Mouse (Mus musculus): ENCODE data around the gene Arhgef3. TPM values are rescaled to one million over a fixed set of nuclear protein-coding genes. Genes with fewer than 3 reads are reported as not detected.

Arhgef3 gene
- total RNA-seq, 4 experiments from 2014 or later, result 44.5 to 54.9 (median 53.3) TPM

DNA sequence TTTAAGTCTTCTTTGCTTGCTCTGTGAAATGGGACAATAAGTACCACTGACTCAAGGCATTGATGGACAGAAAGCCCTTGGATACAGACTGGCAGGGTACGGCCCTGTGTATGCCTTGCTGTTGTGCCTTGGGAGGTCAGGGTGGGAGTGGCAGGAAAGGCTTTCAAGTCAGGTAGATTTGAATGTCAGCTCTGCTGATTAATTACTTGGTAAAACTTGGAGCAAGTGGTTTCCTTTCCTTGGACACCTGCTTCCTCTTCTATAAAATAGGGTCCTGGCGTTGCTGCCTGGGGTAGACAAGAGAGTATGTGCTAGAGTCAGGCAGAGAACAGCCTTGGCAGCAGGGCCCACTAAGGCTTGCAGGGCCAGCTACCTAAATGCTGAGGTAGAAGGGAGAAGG lies 233.4 kb downstream of the Arhgef3 start:
- DNase-seq, result no peak

DNA sequence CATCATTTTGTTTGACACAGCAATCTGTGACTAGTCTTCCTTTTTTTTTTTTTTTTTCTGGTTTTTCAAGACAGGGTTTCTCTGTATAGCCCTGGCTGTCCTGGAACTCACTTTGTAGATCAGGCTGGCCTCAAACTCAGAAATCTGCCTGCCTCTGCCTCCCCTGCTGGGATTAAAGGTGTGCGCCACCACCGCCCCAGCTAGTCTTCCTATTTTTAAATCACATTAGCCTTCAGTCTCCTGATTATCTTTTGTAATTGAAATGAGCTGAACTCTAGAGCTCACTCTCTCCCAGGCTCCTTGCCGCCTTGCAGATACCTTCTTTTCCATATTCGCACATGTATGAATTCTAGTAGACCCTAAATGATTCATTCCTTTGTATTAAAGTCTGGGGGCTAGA lies 234.0 kb downstream of the Arhgef3 start:
- DNase-seq, result no peak

DNA sequence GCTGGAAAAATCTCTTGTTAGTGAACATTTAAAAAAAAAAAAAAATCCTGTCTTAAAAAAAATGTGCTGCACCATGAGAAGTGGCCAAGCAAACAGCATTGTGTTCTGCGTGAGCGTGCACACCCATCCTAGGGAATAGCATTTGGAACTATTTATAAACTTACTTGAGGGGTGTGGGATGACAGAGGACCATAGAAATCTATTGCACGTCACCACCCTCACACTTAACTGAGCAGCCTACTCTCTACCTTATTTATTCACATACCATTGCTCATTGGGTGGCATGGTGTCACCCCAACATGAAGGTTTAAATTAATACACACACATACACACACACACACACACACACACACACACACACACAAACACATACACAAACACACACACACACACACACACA lies 234.4 kb downstream of the Arhgef3 start:
- DNase-seq, result no peak

DNA sequence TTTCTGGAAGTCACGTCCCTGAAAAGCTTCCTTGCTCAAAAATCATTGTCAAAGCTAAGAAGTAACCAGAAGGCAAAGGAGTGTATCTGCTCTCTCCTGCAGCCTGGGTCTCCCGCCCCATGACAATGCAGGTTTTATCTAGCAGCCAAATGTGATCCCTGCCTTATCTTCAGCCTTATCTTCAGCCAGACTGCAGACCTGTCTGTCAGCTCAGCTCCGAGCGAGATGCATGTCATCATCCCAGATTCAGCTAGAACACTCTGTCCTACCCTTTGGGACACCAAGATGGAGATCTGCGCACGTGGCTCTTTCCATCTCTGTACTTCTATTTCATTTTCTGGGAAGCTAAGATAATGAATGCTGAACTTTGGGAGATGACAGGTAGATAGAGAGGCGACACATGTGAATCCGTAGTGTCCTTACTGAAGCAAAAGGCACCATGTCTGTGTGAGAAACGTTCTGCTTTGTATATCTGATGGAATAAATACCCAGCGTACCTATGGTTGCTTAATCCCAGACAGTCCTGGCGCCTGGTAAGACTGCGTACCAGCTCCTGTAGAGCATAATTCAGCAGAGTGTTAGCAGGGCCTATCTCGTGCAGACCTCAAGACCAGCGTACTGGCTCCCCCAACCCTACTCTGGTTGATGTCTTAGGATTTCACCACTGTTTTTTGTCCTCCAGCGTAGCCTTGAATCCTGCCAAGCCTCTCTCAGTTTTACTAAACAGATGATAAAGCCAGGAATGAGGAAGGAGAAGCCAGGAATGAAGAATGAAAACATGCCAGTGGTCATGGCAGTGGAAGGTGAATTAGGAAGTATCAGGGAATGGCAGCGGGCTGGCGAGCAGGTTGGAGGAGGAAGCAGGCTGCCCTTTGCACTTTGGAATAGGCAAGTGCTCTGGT lies 235.4 kb downstream of the Arhgef3 start:
- no peak for DNase-seq

GRCm38 (mm10) chr14:27351051-27351475 lies 236.4 kb downstream of the Arhgef3 start:
- no peak for DNase-seq

- no peak for DNase-seq
Observed at GRCm38 (mm10) chr14:27351476-27352079, 236.9 kb downstream of the Arhgef3 start.

DNA sequence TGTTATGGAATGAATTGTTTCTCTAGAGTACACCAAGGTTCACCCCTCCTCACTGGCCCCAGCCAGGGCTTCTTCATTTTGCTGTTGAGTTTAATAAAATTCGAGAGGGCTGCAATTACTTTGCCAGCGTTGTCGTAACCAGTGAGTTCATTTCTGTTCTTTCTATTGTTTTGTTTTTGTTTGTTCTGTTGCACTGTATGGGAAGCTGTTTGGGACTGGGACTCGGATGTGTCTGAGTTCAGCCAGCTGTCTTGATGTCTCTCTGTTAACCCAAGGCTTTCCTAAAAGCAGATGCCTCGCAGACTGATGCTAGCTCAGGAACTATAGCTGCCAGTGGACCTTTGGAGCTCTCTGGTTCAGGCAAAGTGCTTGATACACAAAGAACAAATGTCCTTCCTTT lies 237.8 kb downstream of the Arhgef3 start:
- no peak for DNase-seq

DNA sequence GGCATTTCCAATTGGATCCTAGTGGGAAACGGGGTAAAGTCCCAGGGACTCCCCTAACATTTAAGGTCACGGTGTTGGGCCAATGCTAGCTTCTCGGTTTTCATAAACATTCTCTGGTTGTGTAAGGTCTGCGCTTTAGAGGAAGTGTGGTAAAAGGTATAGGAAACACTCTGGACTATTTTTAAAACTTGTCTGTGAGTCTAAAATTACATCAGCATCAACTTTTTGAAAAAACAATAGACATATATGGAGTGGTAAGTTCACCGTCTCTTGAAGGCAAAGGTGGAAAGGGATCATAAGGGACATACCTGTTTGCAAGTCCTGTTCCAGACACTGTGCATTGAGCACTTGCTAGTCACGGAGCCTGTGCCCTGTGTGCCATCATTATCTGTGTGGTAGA lies 240.5 kb downstream of the Arhgef3 start:
- no peak for DNase-seq

- no peak for DNase-seq
Observed at GRCm38 (mm10) chr14:27355937-27356336, 241.2 kb downstream of the Arhgef3 start.

GRCm38 (mm10) chr14:27357139-27357538 lies 242.4 kb downstream of the Arhgef3 start:
- no peak for DNase-seq

DNA sequence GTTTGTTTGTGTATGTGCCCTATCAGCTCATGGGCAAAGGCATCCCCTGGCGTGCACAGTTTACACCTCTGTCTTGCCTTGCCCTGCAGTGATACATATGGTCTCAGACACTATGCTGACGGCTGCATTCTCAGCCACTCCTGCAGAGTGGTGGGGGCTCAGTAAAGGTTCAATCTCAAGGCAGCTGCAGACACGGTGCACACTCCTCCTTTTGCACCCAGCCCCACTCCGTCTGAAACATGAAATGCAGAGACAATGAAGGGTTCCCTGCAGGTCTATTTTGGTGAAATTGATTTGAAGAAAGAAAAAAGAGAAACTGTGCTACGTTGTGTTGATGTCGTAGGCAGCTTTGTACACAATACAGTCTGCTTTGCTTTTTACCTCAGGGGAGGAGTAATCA lies 243.5 kb downstream of the Arhgef3 start:
- DNase-seq, result no peak

- DNase-seq, result no peak
Observed at GRCm38 (mm10) chr14:27360849-27361248, 246.2 kb downstream of the Arhgef3 start.

GRCm38 (mm10) chr14:27361514-27361913 lies 246.8 kb downstream of the Arhgef3 start:
- no peak for DNase-seq

DNA sequence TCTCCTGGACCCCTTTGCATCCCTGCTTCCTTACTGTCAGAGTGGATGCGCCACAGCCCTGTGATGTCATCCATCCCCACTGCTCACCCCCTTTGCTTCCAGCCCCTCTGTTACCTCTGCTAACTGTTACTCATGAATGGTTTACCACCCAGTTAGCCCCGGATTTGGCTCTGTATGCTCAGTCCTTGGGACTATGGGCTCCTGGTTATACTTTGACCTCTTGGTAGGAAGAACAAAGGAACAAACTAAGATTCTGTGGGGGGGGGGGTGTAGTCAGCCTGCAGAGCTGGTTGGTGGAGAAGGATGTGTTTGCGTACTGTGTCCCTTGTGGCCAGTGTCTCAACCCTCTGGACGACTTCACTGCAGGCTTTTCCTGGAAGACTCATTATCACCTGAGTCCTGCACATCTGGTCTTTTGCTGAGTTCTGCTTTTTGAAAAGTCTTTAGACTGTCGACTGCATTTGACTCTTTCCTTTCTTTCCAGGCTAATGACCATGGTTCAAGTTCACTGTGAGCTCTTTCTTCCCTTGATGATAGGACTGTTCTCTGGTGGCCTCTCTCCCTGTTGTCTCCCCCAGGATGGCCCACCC lies 250.1 kb downstream of the Arhgef3 start:
- DNase-seq, result no peak

DNA sequence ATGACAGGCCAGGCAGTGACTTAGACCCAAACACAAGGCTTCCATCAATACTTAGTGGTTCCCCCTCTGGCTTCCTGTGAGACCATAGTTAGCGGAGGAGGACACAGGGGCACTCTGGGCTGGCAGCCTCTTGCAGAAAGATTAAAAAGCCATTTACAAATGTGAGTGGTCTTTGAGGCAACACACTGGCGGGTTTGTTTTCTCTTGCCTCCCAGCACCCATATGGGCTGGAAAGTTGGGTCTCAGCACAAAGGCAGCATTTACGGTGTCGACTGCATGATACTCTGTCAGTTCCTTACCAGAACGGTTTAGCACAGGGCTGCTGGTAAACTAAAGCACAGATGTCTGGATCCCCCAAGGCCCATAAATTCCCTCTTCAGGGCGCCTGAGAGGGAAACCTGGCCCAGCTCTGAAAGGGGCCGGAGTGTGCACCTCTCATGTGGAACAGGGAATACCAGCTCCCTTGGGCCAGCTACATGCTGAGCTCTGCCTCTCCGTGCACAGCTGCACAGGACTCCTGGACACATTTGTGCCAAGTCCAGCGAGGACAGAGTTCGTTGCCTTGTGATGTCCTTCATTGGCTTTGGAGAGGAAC lies 252.5 kb downstream of the Arhgef3 start:
- DNase-seq, result no peak

DNA sequence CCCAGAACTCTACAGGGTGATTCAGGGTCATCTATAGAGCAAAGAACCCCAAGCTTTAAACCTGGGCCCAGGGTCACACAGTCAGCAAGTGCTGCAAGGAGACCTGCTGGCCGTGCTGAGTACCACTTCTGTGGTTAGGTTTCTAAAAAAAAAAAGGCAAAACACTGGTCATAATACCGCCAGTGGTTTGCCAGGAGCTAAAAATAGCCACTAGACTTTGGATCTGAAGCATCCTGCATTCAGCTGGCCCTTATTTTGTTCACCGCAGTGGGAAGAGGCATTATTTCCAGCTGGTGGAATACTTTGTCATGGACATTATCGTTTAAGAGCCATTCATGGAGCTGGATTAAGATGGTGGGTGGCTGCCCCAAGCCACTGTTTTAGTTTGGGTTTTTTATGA lies 253.9 kb downstream of the Arhgef3 start:
- DNase-seq, result no peak

DNA sequence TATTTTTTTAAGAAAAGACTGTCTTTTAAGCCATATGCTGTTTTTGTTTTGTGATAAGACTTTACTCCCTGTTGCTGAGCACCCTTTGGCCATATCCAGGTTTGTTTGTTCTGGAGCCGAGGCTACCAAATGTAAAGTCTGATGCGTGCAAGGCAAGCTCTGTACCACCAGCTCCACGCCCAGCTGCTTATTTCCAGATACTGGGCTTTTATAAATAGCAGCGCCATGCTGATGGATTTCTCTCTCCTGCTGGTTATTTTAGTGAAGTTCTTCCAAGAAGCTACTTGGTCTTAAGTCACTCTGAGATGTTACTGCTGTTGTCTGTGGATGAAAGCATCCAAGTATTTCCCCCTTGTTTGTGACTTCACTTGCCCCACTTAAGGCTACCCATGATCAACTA lies 254.8 kb downstream of the Arhgef3 start:
- DNase-seq, result no peak

GRCm38 (mm10) chr14:27371669-27372076 lies 257.0 kb downstream of the Arhgef3 start:
- DNase-seq, result no peak

DNA sequence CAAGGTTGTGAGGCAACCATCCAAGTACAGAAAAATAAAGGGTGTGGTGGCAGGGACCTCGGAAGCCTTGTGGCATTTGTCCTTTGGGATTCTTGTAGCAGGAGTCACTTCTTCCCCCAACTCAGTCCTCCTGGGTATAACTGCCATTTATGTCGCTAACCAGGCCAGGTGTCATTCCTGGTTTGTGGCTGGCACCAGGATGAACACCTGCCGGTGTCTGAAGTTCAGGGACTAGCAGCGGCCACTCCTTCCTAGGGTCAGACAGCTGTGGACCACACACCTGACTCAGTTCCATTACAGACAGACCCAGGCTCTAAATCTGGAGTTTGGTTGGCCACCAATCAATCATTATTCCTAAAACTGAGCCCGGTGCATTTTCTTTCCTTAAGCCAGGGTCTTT lies 258.8 kb downstream of the Arhgef3 start:
- no peak for DNase-seq

DNA sequence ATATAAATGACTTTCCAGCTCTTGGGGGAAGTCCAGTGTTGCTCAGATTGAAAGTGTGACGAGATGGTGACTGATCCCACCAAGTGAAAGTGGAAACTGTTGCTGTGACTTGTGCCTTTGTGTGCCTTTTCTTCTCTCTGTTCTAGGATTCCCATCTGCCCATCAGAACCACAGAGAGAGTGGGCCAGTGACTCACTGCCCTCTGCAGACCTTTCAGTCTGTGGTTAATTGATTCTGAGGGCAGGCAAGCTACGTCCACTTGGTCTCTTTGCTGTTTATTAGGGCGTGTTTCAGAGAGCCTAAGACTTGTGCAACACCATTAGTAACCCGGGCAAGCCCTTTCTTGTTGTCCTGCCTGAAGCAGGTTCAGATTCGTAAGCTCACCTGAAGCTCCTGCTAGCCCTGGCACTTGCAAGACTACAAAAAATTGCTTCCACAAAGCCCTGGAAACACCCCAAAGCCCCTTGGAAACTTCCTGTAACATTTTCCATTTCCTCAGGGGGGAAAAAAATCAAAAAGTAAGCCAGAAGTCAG lies 261.5 kb downstream of the Arhgef3 start:
- DNase-seq, result no peak

- DNase-seq, result no peak
Observed at GRCm38 (mm10) chr14:27378669-27379068, 264.0 kb downstream of the Arhgef3 start.

GRCm38 (mm10) chr14:27379404-27379803 lies 264.7 kb downstream of the Arhgef3 start:
- DNase-seq, result no peak

GRCm38 (mm10) chr14:27381459-27381858 lies 266.8 kb downstream of the Arhgef3 start:
- DNase-seq, result no peak

All from adrenal gland, adult 8-10 months (tissue).